Mouse (Mus musculus) frontal cortex, postnatal 25 days (tissue): Measurements from ENCODE around the gene Msl2.

Source experiments
- DNase-seq, 2 experiments: peaks; one replicate each; pipeline ENCODE4 v3.0.0; 2022; ENCODE audit warnings: low spot score in 2 of 2

The Msl2 gene

DNA sequence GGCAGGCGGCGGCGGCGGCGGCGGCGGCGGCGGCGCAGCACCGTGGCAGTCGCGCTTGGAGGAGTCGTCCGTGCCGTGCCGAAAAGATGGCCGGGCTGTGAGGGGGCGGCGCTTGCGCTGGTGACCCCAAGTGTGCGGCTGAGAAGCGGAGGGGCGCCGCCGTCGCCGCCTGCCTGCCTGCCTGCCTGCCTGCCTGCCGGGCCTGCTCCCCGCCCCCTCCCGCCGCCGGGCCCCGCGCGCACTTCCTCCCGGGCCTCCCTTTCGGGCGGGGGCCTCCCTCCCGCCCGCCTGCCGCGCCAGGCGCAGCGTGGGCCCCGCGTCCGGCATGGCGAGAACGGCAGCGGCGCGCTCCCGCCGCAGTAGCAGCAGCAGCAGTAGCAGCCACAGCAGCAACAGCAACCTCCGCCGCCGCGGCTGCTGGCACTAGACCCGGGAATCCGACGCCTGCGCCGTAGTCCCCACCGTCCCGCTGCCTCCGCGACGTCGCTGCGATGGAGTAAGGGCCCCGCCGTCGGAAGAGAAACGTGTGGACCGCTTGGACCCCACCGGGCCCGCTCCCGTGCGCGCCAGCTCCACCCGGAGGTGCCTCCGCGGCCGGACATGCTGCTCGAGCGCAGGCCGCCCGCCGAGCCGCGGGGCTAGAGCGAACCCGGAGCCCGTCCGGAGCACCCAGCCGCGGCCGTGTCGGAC, 576 bp downstream of the Msl2 start:
- DNase-seq = peak; percentile 62 to 67

DNA sequence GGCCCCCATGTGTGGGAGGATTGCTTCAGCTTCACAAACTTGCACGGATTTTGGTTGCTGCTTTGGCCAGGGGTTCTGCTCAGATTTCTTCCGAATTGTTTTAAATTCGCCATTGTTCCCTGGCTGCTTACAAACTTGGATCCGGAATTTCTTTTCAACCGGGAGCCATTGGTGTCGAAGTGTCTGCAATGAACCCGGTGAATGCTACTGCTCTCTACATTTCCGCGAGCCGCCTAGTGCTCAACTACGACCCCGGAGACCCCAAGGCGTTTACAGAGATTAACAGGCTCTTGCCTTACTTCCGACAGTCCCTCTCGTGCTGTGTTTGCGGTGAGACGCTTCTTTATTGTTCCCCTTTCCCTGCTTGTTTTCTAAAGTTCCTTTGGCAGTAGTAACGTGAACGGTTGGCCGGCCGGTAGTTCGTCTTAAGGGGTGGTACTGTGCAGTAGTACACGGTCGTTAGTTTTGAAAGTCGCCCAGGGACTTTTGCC, 1.2 kb downstream of the Msl2 start:
- no peak for DNase-seq

DNA sequence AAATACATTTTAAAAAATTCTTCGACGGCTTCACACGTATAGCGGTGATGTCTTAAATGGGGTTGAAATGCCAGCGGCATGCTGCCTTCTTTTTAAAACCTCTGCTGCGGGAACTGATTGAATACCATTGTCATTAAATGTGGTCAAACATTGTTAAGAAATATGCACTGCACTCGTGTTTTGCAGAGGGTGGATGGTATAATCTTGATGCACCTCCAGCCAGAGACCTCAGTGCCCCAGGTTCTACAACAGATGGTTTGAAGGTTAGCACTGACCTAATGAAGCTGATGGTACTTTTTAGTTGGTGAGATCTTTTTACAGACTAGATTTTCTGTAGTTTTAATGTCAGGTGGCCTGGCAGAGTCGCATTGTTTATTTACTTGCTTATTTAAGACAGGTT, 1.8 kb downstream of the Msl2 start:
- DNase-seq = no peak

DNA sequence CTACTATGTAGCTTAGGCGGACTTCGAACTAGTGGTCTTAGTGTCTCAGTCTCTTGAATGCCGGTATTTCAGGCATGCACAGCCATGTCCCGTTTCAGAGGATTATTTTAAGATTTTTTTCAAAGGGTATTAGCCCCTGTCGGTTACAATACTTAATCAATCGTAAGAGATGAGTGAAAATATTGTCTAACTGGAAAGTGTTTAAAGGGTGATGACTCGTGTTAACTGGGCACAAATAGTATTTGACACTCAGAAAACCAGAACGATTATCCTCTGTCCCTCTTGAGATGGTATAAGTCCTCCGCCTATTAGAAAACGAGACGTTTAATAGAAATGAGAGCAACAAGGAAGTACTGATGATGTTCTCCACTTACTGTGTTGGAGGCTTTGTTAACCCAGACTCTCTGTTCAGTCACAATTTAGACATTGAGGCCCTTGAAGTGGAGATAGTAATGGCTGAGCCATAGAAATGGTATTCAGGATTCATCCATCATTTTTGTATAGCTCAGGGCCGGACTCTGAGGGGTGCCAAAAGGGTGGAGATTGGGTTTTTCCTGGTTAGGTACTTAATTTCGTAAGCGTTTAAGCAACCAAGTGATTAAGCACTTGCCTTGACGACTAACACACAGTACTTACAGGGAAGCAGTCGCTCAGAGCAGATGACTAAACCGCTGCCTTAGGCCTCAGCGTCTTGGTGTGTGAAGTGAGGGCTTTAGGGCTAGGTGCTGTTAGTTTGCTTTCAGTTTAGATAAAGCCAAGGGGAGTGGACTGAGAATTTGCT, 2.4 kb downstream of the Msl2 start:
- no peak for DNase-seq

DNA sequence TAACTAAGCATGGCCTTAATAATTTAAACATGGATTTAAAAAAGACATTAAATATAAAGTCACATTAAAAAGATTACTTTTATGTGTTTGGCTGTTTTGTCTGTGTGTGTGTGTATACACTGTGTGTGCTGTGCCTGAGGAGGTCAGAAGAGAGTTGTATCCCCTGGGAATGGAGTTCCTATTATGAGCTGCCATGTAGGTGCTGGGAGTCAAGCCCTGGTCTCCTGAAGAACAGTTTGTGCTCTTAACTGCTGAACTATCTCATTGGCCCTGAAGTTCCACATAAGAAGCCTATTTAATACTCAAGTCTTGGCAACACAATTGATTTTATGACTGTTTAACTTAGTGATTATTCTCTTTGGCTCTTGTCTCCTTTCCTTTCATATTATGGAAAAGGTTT, 3.6 kb downstream of the Msl2 start:
- no peak for DNase-seq

DNA sequence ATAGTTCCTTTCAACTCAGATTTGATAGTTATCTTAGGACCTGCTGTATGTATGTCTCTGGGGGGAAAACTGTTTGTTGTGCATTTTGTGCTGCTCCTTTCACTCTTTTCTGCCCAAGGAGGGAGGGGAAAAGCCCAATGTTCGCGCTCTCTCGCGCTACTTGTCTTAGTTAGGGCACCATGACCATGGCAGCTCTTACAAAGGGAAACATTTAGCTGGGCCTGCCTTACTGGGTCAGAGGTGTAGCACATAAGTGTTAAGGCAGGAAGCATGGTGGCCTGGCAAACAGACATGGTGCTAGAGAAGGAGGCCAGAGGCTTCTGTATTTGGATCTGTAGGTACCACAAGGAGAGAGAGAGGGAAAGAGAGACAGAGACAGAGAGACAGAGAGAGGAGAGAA, 4.7 kb downstream of the Msl2 start:
- no peak for DNase-seq

DNA sequence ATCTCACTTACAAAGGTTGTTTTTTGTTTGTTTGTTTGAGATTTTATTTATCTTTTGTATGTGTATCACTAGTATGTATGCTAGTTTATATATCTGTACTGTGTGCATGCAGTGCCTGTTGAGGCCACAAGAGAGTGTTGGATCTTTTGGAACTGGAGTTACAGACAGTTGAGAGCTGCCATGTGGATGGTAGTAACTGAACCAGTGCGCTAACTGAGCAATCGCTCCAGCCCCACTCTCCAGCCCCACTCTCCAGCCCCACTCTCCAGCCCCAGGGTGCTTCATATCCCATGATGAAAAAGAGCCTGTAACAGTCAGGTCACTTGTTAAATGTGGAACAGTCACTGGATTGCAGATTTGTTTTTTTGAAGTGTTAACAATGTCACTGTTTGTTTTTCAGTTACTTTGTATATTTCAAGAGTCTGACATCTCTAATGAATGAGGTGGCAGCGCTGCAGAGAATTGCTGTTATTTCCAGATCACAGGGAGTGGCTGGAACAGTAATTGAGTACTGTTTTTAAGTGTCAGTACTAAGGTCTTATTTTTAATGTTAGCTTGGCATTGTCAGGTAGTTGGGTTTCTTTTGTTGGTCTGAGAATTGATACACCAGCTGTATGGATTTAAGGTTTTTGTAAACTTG, 6.3 kb downstream of the Msl2 start:
- DNase-seq = no peak

DNA sequence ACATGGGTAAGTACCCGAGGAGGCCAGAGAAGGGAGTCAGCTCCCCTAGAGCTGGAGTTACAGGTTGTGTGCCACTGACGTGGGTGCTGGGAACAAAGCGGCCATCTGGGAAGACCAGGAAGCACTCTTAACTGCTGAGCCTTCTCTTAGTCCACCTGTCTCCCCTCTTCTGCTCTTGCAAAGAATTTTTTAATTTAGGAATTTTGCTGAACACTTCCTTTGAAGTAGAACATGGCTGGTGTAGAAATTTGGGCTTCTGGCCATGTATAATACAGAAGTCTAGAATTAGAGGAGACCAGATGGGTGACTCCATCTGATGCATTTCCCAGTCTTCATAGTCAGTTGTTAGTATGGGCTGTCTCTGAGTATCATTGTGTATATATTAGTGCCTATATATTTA, 9.8 kb downstream of the Msl2 start:
- DNase-seq = no peak

DNA sequence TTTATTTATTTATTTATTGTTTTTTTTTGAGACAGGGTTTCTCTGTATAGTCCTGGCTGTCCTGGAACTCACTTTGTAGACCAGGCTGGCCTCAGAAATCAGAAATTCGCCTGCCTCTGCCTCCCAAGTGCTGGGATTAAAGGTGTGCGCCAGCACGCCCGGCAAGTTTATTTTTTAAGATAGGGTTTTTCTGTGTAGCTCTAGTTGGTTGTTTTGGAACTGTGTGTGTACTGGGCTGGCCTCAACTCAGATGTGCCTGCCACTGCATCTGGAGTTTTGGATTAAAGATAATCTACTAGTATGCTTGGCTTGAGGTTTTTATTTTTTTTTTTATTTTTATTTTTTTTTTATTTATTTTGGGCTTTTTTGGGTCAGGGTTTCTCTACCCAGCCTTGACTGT, 21.5 kb downstream of the Msl2 start:
- no peak for DNase-seq

DNA sequence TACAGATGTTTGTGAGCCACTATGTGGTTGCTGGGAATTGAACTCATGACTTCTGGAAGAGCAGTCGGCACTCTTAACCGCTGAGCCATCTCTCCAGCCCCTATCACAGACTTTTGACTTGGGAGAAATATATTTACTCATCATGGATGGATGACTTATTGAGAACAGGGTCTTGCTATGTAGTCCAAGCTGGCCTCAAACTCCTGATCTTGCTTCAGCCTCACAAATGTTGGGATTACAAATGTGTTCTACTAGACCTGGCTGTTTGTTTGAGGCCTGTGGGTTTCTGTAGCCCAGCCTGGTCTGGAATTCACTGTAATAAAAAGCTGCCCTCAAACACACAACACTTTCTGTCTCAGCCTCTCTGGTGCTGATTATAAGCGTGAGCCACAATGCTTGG, 22.6 kb downstream of the Msl2 start:
- no peak for DNase-seq

DNA sequence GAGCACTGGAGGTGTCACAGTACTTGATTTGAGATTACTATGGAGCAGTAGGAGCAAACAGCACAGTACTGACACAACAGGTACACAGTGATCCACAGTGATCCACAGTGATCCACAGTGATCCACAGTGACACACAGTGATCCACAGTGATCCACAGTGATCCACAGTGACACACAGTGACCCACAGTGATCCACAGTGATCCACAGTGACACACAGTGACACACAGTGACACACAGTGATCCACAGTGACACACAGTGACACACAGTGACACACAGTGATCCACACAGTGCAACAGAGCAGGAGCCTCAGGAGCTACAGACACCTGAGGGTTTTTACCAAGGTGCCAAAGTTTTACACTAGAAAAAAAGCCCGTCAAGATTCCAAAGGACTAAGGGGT, 23.6 kb downstream of the Msl2 start:
- DNase-seq = no peak

DNA sequence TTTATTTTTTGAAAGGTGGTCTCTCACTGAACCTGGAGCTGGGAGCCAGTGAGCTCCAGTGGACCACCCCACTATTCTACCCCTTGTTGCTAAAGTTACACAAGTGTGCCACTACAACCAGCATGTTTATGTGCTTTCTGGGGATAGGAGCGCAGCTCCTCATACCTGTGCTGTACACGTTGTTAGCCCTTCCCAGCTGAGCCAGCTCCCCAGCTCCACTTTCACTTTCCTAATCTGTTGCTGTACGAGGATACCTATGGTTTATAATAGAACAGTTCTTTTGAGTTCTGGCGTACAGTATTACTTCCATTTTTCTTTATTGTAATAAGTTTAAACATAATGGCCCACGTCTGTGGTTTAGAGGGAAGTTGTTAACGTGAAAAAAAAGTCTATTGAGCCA, 25.5 kb downstream of the Msl2 start:
- no peak for DNase-seq

DNA sequence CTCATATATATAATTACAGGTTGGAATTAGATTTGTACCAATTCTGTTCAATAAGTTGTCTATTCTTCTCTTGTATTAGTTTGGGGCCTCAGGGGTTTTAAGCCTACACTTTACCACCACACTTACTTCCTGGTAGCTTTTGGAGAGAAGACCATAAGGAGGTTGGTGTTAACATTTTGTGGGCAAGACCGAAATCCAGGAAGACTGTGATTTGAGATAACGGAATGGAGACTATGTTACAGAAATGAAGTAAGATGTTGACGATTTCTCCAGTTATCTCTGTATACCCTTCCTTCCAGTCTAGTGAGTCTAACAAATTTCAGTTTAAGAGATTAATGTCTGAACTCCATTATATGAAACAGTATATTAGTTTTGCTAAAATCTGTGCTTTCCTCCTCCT, 26.3 kb downstream of the Msl2 start:
- no peak for DNase-seq

DNA sequence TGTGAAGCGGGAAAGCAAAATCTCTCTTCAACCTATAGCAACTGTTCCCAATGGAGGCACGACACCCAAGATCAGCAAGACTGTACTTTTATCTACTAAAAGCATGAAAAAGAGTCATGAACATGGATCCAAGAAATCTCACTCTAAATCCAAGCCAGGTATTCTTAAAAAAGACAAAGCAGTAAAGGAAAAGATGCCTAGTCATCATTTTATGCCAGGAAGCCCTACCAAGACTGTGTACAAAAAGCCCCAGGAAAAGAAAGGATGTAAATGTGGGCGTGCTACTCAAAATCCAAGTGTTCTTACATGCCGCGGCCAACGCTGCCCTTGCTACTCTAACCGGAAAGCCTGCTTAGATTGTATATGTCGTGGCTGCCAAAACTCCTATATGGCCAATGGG, 27.6 kb downstream of the Msl2 start:
- no peak for DNase-seq

DNA sequence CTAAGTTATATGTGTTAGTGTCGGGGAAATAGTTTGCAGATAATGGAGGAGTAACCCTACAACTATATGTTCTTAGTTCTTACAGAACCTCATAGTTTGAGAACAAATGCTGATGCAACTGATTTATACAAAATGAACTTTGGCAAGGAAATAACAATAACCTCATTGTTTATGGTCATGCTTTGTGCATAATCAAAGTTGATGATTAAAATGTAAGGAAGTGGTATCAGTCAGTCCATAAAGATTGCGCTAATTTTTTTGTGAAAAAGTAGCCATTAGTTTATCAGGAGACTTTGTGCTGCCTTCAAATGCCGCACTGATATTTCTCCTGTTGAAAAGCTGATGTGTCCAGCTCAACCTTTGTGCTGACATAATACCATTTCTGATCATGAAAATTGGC, 28.4 kb downstream of the Msl2 start:
- no peak for DNase-seq

DNA sequence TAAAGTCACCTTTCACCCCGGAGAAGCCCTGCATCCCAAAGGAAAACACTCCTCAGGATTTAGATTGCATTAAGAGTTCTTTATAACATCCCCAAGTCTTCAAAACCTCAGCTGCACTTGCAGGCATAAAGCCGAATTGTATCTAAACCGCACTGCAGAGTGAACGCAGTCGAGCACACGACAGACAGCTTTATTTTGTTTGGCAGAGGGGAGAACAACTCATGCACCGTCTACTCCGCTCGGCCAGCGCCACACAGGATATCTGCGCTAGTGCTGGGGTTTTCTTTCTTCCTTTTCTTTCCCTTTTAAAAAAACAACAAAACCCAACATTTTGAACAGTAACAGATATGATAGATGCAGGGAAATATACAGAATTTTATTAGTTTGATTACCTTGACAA, 31.0 kb downstream of the Msl2 start:
- no peak for DNase-seq

DNA sequence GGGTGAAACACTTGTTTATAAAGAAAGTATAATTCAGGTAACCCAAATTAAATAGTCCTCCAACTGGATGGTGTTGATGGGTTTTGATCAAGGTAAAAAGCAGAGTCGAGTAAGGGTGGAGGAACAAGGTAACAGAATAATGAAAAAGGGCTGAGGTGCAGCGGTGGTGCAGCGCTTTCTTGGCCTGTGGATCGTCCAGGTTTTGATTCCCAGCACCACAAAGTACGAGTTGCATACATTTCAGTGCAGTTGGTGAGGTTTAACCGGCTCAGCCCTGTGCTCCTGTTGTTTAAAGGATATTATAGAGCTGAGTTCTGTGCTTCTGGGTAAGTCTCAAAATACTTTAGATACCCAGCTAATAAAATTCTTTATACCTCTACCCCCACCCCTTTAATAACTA, 31.8 kb downstream of the Msl2 start:
- no peak for DNase-seq

DNA sequence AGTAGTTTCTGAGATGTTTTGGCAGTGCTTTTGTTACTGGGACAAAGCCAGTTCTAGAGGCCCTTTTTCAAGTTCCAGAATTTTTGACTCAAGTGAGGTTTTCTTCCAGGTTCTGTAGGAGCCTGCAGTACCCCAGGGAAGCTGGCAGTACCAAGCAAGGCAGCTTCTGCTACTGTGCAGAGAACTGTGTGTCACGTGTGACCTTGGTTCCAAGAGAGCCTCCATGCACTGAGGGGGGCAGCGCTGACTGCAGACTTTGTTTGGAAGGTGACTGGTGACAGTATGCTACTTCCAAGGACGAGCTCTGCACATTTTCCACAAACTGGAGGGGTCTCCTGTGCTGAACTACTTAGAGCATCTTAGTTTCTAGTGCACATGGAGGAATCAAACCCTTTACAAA, 33.5 kb downstream of the Msl2 start:
- DNase-seq = no peak

DNA sequence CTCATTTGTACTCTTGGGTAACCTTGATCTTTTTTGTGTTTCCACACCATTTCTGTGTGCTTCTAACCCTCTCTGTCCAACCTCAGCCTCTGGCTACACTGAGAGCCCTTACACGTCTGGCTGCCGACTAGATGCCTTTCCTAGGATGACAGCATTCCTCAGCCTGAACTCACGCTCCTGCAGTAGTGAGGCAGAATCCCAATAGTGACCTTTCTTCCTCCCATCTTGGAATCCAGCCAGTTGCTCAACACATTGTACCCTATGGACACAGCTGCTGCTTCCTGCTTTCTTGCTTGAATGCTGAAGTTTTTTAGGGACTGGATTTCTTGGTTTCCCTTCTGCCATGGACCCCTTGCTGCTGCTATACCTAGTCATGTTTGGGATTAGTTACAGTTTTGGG, 36.1 kb downstream of the Msl2 start:
- DNase-seq = no peak

DNA sequence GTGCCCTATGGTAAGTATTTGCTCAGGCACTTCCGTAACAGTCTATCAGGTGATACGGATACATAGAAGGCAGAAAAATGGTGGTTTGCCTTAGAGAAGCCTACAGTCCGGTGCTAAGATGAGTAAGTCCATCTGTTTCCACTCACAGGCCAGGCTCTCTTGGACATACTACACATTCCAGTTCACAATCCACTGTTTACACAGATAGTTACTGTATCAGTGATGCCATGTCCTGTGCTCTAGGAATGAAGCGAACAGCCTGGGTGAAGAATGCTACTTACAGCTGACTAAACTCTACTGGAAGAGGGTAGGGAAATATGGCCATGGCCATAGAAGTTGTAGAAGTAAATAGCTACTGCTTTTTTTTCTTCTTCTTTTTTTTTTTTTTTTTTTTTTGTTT, 39.4 kb downstream of the Msl2 start:
- no peak for DNase-seq

DNA sequence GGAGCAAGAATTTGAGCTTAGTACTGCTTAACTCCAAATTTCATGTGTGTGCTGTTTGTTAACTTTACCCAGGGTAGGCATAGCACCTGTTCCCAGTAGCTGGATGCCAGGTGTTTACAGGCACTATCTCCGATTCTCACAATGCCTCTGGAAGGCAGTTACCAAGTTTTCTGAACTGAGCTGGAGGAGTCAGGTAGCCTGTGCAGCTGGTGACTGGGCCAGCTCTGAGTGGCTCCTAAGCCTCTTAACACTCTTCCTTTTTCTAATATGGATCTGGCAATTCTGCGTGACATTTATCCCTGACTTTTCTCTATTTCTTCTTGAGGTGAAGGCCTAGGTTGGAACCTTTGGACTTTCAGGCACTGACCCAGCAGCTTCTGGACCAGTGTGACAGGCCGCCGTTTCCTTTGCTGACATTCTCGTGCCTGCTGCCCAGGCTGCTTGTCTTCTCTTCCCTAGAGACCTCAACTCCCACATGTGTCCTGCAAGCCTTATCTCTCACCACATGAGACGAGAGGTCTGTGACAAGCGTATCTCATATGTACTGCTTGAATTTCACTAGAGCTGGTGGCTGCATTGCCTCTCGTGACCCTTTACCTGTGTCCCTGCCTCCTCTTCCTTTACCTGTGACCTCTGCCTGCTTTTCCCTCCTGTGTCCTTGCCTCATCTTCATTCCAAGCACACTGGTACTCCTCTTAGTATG, 40.4 kb downstream of the Msl2 start:
- no peak for DNase-seq

DNA sequence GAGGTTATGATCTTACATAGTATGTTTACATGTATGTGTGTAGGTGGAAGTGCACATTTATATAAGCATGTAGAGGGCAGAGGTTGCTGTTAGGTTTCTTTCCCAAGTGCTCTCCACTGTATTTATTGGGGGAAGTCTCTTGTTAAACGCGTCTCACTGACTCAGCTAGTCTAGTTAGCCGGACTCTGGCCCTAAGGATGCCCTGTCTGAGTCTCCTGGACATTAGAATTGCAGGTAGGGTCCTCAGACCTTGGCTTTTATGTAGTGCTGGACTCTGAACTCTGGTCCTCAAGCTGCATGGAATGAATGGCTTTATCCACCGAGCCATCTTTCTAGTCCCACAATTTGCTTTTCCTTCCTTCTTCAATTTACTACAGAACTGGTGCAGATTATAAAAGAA, 69.7 kb downstream of the Msl2 start:
- no peak for DNase-seq
